Mouse (Mus musculus): ENCODE results near the gene Hsd17b11.
"Not testable (repeated sequence)": the region's sequence is repeated elsewhere in the genome, so short reads cannot be mapped to it uniquely, and the experiment has no call there.

Hsd17b11 gene

GRCm38 (mm10) chr5:104036686-104037085, 15.0 kb upstream of the Hsd17b11 start:
- in situ Hi-C loops (cut with MseI, MboI), result no loop called here

GRCm38 (mm10) chr5:104035824-104036223, 14.1 kb upstream of the Hsd17b11 start:
- in situ Hi-C loops (cut with MseI, MboI), result no loop called here

GRCm38 (mm10) chr5:104035066-104035465, 13.3 kb upstream of the Hsd17b11 start:
- in situ Hi-C loops (cut with MseI, MboI), result no loop called here

- in situ Hi-C loops (cut with MseI, MboI), result no loop called here
Observed at GRCm38 (mm10) chr5:104032434-104033097, 10.8 kb upstream of the Hsd17b11 start.

- in situ Hi-C loops (cut with MseI, MboI), result no loop called here
Observed at GRCm38 (mm10) chr5:104025245-104025854, 3.6 kb upstream of the Hsd17b11 start.

- in situ Hi-C loops (cut with MseI, MboI), result no loop called here
Observed at GRCm38 (mm10) chr5:104024762-104025161, 3.0 kb upstream of the Hsd17b11 start.

GRCm38 (mm10) chr5:104024193-104024592, 2.5 kb upstream of the Hsd17b11 start:
- in situ Hi-C loops (cut with MseI, MboI), result not testable (repeated sequence)

GRCm38 (mm10) chr5:104023289-104024020, 1.7 kb upstream of the Hsd17b11 start:
- in situ Hi-C loops (cut with MseI, MboI), result no loop called here

- in situ Hi-C loops (cut with MseI, MboI), result no loop called here
Observed at GRCm38 (mm10) chr5:104022558-104022957, 839 bp upstream of the Hsd17b11 start.

GRCm38 (mm10) chr5:104011419-104011818, 10.3 kb downstream of the Hsd17b11 start:
- in situ Hi-C loops (cut with MseI, MboI), result no loop called here

GRCm38 (mm10) chr5:104010261-104010660, 11.5 kb downstream of the Hsd17b11 start:
- in situ Hi-C loops (cut with MseI, MboI), result no loop called here

GRCm38 (mm10) chr5:104009421-104009820, 12.3 kb downstream of the Hsd17b11 start:
- in situ Hi-C loops (cut with MseI, MboI), result no loop called here

- in situ Hi-C loops (cut with MseI, MboI), result no loop called here
Observed at GRCm38 (mm10) chr5:104007801-104008200, 13.9 kb downstream of the Hsd17b11 start.

- in situ Hi-C loops (cut with MseI, MboI), result no loop called here
Observed at GRCm38 (mm10) chr5:104006811-104007210, 14.9 kb downstream of the Hsd17b11 start.

- in situ Hi-C loops (cut with MseI, MboI), result no loop called here
Observed at GRCm38 (mm10) chr5:104003955-104004354, 17.8 kb downstream of the Hsd17b11 start.

- in situ Hi-C loops (cut with MseI, MboI), result no loop called here
Observed at GRCm38 (mm10) chr5:104003256-104003931, 18.3 kb downstream of the Hsd17b11 start.

GRCm38 (mm10) chr5:104002549-104003255, 19.0 kb downstream of the Hsd17b11 start:
- in situ Hi-C loops (cut with MseI, MboI), result no loop called here

- in situ Hi-C loops (cut with MseI, MboI), result loop anchor here in 1 of 2 experiments (5.0 kb wide), 1 partner anchor 43 kb away; no protein-coding TSS in a partner anchor
Observed at GRCm38 (mm10) chr5:103999738-104000137, 22.0 kb downstream of the Hsd17b11 start.

GRCm38 (mm10) chr5:103998739-103999138, 23.0 kb downstream of the Hsd17b11 start:
- in situ Hi-C loops (cut with MseI, MboI), result loop anchor here in 1 of 2 experiments (5.0 kb wide), 1 partner anchor 44 kb away; no protein-coding TSS in a partner anchor

GRCm38 (mm10) chr5:103995181-103995580, 26.5 kb downstream of the Hsd17b11 start:
- in situ Hi-C loops (cut with MseI, MboI), result loop anchor here in 1 of 2 experiments (5.0 kb wide), 1 partner anchor 47 kb away; no protein-coding TSS in a partner anchor

GRCm38 (mm10) chr5:103994669-103995068, 27.1 kb downstream of the Hsd17b11 start:
- in situ Hi-C loops (cut with MseI, MboI), result loop anchor here in 1 of 2 experiments (5.0 kb wide), 1 partner anchor 48 kb away; no protein-coding TSS in a partner anchor

Data from mouse trophoblast stem cell (cell line).